8 mouse cellular contexts compared by ENCODE assay signal in genomic region chr17:84119221-84120017, GRCm38 (mm10).
DNase-seq lines count a peak whose midpoint lies in the region; ATAC-seq lines count a peak whose summit lies in the region.

No protein-coding gene starts in this region.

- H3K9me3 ChIP-seq in hindbrain, embryonic 10.5 days, result no peaks in the 10 kb centered on the region
- no peaks in the 10 kb centered on the region for H3K9me3 ChIP-seq in hindbrain, embryonic 12.5 days (replicated peaks)

- peak overlapping the region; percentile 72 for H3K27ac ChIP-seq in hindbrain, embryonic 10.5 days
- no peak overlapping the region for H3K27ac ChIP-seq in hindbrain, embryonic 12.5 days

- 88% methylated on average over 16 of the region's 16 CpGs for WGBS in hindbrain, embryonic 10.5 days
- 89% methylated on average over 16 of the region's 16 CpGs for WGBS in hindbrain, embryonic 12.5 days

- H3K36me3 ChIP-seq in hindbrain, embryonic 10.5 days, result no peaks in the 10 kb centered on the region
- H3K36me3 ChIP-seq in hindbrain, embryonic 12.5 days, result no peaks in the 10 kb centered on the region

- ATAC-seq in hindbrain, embryonic 12.5 days (ENCODE audit: low FRiP score), result no peak
- ATAC-seq in megakaryocyte progenitor cell, adult 5-6 weeks (replicated peaks; ENCODE audit: poor library complexity), result peak; percentile 19

- no peaks in the 10 kb centered on the region for H3K27me3 ChIP-seq in hindbrain, embryonic 10.5 days (ENCODE audit: insufficient read depth, poor library complexity, severe bottlenecking)
- H3K27me3 ChIP-seq in hindbrain, embryonic 12.5 days, result no peaks in the 10 kb centered on the region

- intact Hi-C loops in heart, postnatal 25 days (cut with DNase I), result loop anchor here (2.0 kb wide), 1 partner anchor 23 kb away; no protein-coding TSS in a partner anchor
- intact Hi-C loops in left cerebral cortex, postnatal 4 days (cut with DNase I), result no loop called here

- no peak overlapping the region for H3K9ac ChIP-seq in hindbrain, embryonic 12.5 days

- DNase-seq in hindbrain, embryonic 10.5 days (ENCODE audit: low spot score), result no peak
- DNase-seq in heart, postnatal 25 days (ENCODE audit: low spot score), result peak; percentile 21
- peak; percentile 90 for DNase-seq in thymus, postnatal 25 days
- no peak for DNase-seq in left cerebral cortex, postnatal 4 days
- no peak for DNase-seq in adrenal gland, postnatal 25 days
- no peak for DNase-seq in layer of hippocampus, adult 9-11 months

- no peak overlapping the region for H3K4me2 ChIP-seq in hindbrain, embryonic 12.5 days (replicated peaks)

- peaks cover 48% of the 10 kb centered on the region for H3K4me1 ChIP-seq in hindbrain, embryonic 10.5 days (replicated peaks)
- 0 out of 2 replicates have a peak, but pooled peaks cover 2% of the 10 kb centered on the region for H3K4me1 ChIP-seq in hindbrain, embryonic 12.5 days

- H3K4me3 ChIP-seq in hindbrain, embryonic 10.5 days, result no peak overlapping the region
- H3K4me3 ChIP-seq in hindbrain, embryonic 12.5 days, result no peak overlapping the region

Comparison
In these comparisons a context has a peak if more than half of its experiments do, and no peak if none do; other contexts are left out.
1. DNase-seq: peak in heart, postnatal 25 days (single experiment) and thymus, postnatal 25 days (single experiment); none in hindbrain, embryonic 10.5 days (single experiment), left cerebral cortex, postnatal 4 days (single experiment), adrenal gland, postnatal 25 days (single experiment) and layer of hippocampus, adult 9-11 months (single experiment).